Mouse (Mus musculus): ENCODE results near the gene Pik3c2b.

Gene Pik3c2b

GRCm38 (mm10) chr1:133134881-133135280, 89.4 kb downstream of the Pik3c2b start:
- no peak for DNase-seq (ENCODE audit: low spot score)

GRCm38 (mm10) chr1:133135808-133136207, 90.3 kb downstream of the Pik3c2b start:
- DNase-seq (ENCODE audit: low spot score) = no peak

GRCm38 (mm10) chr1:133138401-133138800, 92.9 kb downstream of the Pik3c2b start:
- no peak for DNase-seq (ENCODE audit: low spot score)

- DNase-seq (ENCODE audit: low spot score) = peak; percentile 59
Measured at GRCm38 (mm10) chr1:133146014-133147009, 100.8 kb downstream of the Pik3c2b start.

GRCm38 (mm10) chr1:133147324-133147723, 101.9 kb downstream of the Pik3c2b start:
- DNase-seq (ENCODE audit: low spot score) = no peak

- DNase-seq (ENCODE audit: low spot score) = no peak
Measured at GRCm38 (mm10) chr1:133148122-133148521, 102.7 kb downstream of the Pik3c2b start.

- no peak for DNase-seq (ENCODE audit: low spot score)
Measured at GRCm38 (mm10) chr1:133150556-133150955, 105.1 kb downstream of the Pik3c2b start.

GRCm38 (mm10) chr1:133152213-133152612, 106.7 kb downstream of the Pik3c2b start:
- DNase-seq (ENCODE audit: low spot score) = no peak

GRCm38 (mm10) chr1:133155270-133155669, 109.8 kb downstream of the Pik3c2b start:
- no peak for DNase-seq (ENCODE audit: low spot score)
